ENCODE assay signal across 9 mouse cellular contexts in genomic region chr13:43786171-43786795, GRCm38 (mm10). TPM values are rescaled to one million over a fixed set of nuclear protein-coding genes. Genes with fewer than 3 reads are reported as not detected.
DNase-seq lines count a peak whose midpoint lies in the region; ATAC-seq lines count a peak whose summit lies in the region.
"Had no signal": no experiment of that assay in that cellular context is flagged by ENCODE, and none has a peak within 500 bp of the region (broad histone marks: within the 10 kb centered on the region; RNA-seq: fewer than 3 reads in every experiment).

No protein-coding gene starts in this region.

- H3K36me3 ChIP-seq in heart, embryonic 10.5 days: no peaks in the 10 kb centered on the region
- H3K36me3 ChIP-seq in forebrain, embryonic 11.5 days (ENCODE audit: control insufficient read depth, insufficient read depth, low read length): no peaks in the 10 kb centered on the region
- H3K36me3 ChIP-seq in kidney, embryonic 15.5 days: no peaks in the 10 kb centered on the region
- H3K36me3 ChIP-seq in midbrain, embryonic 15.5 days (replicated peaks): no peaks in the 10 kb centered on the region

- peaks cover 28% of the 10 kb centered on the region for H3K27me3 ChIP-seq in heart, embryonic 10.5 days (ENCODE audit: insufficient read depth, poor library complexity, severe bottlenecking)
- peaks cover 16% of the 10 kb centered on the region; the same call in 1 of the 2 replicates for H3K27me3 ChIP-seq in forebrain, embryonic 11.5 days (ENCODE audit: control insufficient read depth, insufficient read depth, low read length)
- 0 out of 2 replicates have a peak, but pooled peaks cover 4% of the 10 kb centered on the region for H3K27me3 ChIP-seq in kidney, embryonic 15.5 days
- H3K27me3 ChIP-seq in midbrain, embryonic 15.5 days (replicated peaks): peaks cover 4% of the 10 kb centered on the region

- H3K9me3 ChIP-seq in heart, embryonic 10.5 days: no peaks in the 10 kb centered on the region
- no peaks in the 10 kb centered on the region for H3K9me3 ChIP-seq in forebrain, embryonic 11.5 days (ENCODE audit: control insufficient read depth, low read length)
- no peaks in the 10 kb centered on the region for H3K9me3 ChIP-seq in kidney, embryonic 15.5 days (replicated peaks)
- H3K9me3 ChIP-seq in midbrain, embryonic 15.5 days: no peaks in the 10 kb centered on the region

- peak; percentile 88 for DNase-seq in heart, adult 11 months
- no peak for DNase-seq in heart, embryonic 10.5 days (ENCODE audit: low spot score)
- DNase-seq in forebrain, embryonic 11.5 days (ENCODE audit: low spot score): no peak
- no peak for DNase-seq in frontal cortex, postnatal 14 days (ENCODE audit: low spot score in 2 of 2)
- no peak for DNase-seq in adrenal gland, postnatal 25 days
- DNase-seq in left cerebral cortex, adult 11 months (ENCODE audit: low spot score): no peak

- H3K27ac ChIP-seq in heart, embryonic 10.5 days: no peak overlapping the region
- no peak overlapping the region for H3K27ac ChIP-seq in forebrain, embryonic 11.5 days (ENCODE audit: low read depth, low read length)
- H3K27ac ChIP-seq in kidney, embryonic 15.5 days: peak overlapping the region; percentile 84
- H3K27ac ChIP-seq in midbrain, embryonic 15.5 days: no peak overlapping the region

- ATAC-seq in forebrain, embryonic 11.5 days (replicated peaks; ENCODE audit: low FRiP score): no peak
- 0 out of 2 replicates have a peak, but pooled peaks have one; percentile 44 for ATAC-seq in kidney, embryonic 15.5 days (replicated peaks; ENCODE audit: low FRiP score)
- no peak for ATAC-seq in midbrain, embryonic 15.5 days (replicated peaks)

- no peak overlapping the region for H3K4me3 ChIP-seq in heart, embryonic 10.5 days
- no peak overlapping the region for H3K4me3 ChIP-seq in forebrain, embryonic 11.5 days (ENCODE audit: low read depth, low read length)
- H3K4me3 ChIP-seq in kidney, embryonic 15.5 days (replicated peaks): peak overlapping the region; percentile 59
- peak overlapping the region; percentile 58; the same call in 1 of the 2 replicates for H3K4me3 ChIP-seq in midbrain, embryonic 15.5 days

- H3K9ac ChIP-seq in forebrain, embryonic 11.5 days (ENCODE audit: low read length): no peak overlapping the region
- H3K9ac ChIP-seq in kidney, embryonic 15.5 days: peak overlapping the region; percentile 65; the same call in 1 of the 2 replicates
- no peak overlapping the region for H3K9ac ChIP-seq in midbrain, embryonic 15.5 days

- H3K4me2 ChIP-seq in forebrain, embryonic 11.5 days (ENCODE audit: low read depth, low read length, severe bottlenecking): peak overlapping the region; percentile 99; the same call in 1 of the 2 replicates
- H3K4me2 ChIP-seq in kidney, embryonic 15.5 days: peak overlapping the region; percentile 91
- H3K4me2 ChIP-seq in midbrain, embryonic 15.5 days: peak overlapping the region; percentile 96

- H3K4me1 ChIP-seq in heart, embryonic 10.5 days: peaks cover 22% of the 10 kb centered on the region
- H3K4me1 ChIP-seq in forebrain, embryonic 11.5 days (replicated peaks; ENCODE audit: control insufficient read depth, insufficient read depth, low read length): peaks cover 18% of the 10 kb centered on the region
- peaks cover 56% of the 10 kb centered on the region for H3K4me1 ChIP-seq in kidney, embryonic 15.5 days
- H3K4me1 ChIP-seq in midbrain, embryonic 15.5 days: peaks cover 20% of the 10 kb centered on the region

- WGBS in heart, embryonic 10.5 days: 47% methylated on average over 12 of the region's 12 CpGs
- WGBS in forebrain, embryonic 11.5 days: 17% methylated on average over 12 of the region's 12 CpGs
- 13% methylated on average over 12 of the region's 12 CpGs for WGBS in kidney, embryonic 15.5 days
- 27% methylated on average over 12 of the region's 12 CpGs for WGBS in midbrain, embryonic 15.5 days

RNA-seq across cellular contexts. Expression of gene Cd83, which starts 1.7 kb away (rescaled TPM):
- polyA plus RNA-seq in heart, embryonic 10.5 days (2016; fragmentation: Nextera tagmentation; extraction: Ambion mirVana): 1.3 and 3.0 TPM in 2 replicates
- 4.0 and 5.1 TPM in 2 replicates for polyA plus RNA-seq in forebrain, embryonic 11.5 days (2014; fragmentation: Nextera tagmentation; extraction: Ambion mirVana)
- 29.4 and 32.4 TPM in 2 replicates for polyA plus RNA-seq in kidney, embryonic 15.5 days (2015; fragmentation: Nextera tagmentation; extraction: Ambion mirVana)
- polyA plus RNA-seq in midbrain, embryonic 15.5 days (2015; fragmentation: Nextera tagmentation; extraction: Ambion mirVana): 20.3 and 20.4 TPM in 2 replicates
- 1.9 and 2.9 TPM in 2 replicates for total RNA-seq in adrenal gland, postnatal 25 days (2021)
- polyA plus RNA-seq: C2C12 had no signal

Comparison
In these comparisons a context has a peak if more than half of its experiments do, and no peak if none do; other contexts are left out.
1. H3K4me3 ChIP-seq: peak in kidney, embryonic 15.5 days (single experiment) and midbrain, embryonic 15.5 days (single experiment); none in heart, embryonic 10.5 days (single experiment) and forebrain, embryonic 11.5 days (single experiment).
2. Peak in every context shown above with its lines, with median percentiles within 50 percentile points of each other: H3K4me2 ChIP-seq.